Mouse (Mus musculus) C2C12 (cell line): Measurements from ENCODE around the gene Rbm20. TPM values are rescaled to one million over a fixed set of nuclear protein-coding genes. Genes with fewer than 3 reads are reported as not detected.

Experiments used
- H3K27me3 ChIP-seq: one replicate; pipeline ENCODE4 v1.6.1; 2011; ENCODE audit not compliant: control insufficient read depth, insufficient read depth, insufficient read length
- H3K36me3 ChIP-seq: one replicate; pipeline ENCODE4 v1.6.1; 2011; ENCODE audit not compliant: control insufficient read depth, insufficient read depth
- H3K4me3 ChIP-seq: one replicate; pipeline ENCODE4 v1.5.1; 2011; ENCODE audit warnings: mild to moderate bottlenecking, control low read depth; ENCODE audit not compliant: poor library complexity, insufficient read depth, severe bottlenecking
- H3K79me2 ChIP-seq: one replicate; pipeline ENCODE4 v1.6.1; 2011; ENCODE audit not compliant: control insufficient read depth, insufficient read depth
- H3K79me3 ChIP-seq: one replicate; pipeline ENCODE4 v1.6.1; 2011; ENCODE audit warnings: low read depth, control low read depth
- H3ac ChIP-seq: one replicate; pipeline ENCODE3; 2011; ENCODE audit warnings: low read depth; ENCODE audit not compliant: control insufficient read depth, insufficient read length
- CEBPB ChIP-seq: IDR thresholded peaks from one replicate; pipeline ENCODE4 v1.6.1; 2011; ENCODE audit warnings: low read depth, mild to moderate bottlenecking, control low read depth, moderate library complexity
- CTCF ChIP-seq: IDR thresholded peaks from one replicate; pipeline ENCODE4 v1.5.1; 2011; ENCODE audit not compliant: control insufficient read depth, insufficient read depth, insufficient read length
- FOSL1 ChIP-seq: IDR thresholded peaks from one replicate; pipeline ENCODE4 v1.8.0; 2011; ENCODE audit warnings: mild to moderate bottlenecking, low read length; ENCODE audit not compliant: poor library complexity, insufficient read depth, severe bottlenecking
- MAX ChIP-seq: IDR thresholded peaks from one replicate; pipeline ENCODE4 v1.6.1; 2011; ENCODE audit warnings: mild to moderate bottlenecking, control low read depth
- MYOD1 ChIP-seq: IDR thresholded peaks from one replicate; pipeline ENCODE4 v1.6.1; 2011; ENCODE audit warnings: low read depth; ENCODE audit not compliant: control insufficient read depth, insufficient read length
- MYOG ChIP-seq: IDR thresholded peaks from one replicate; pipeline ENCODE4 v1.6.1; 2011; ENCODE audit not compliant: control insufficient read depth, insufficient read length; ENCODE audit errors: extremely low read depth
- USF1 ChIP-seq: IDR thresholded peaks from one replicate; pipeline ENCODE4 v1.6.1; 2011; ENCODE audit warnings: low read depth, mild to moderate bottlenecking, control low read depth, moderate library complexity
- polyA plus RNA-seq: library from polyadenylated mRNA; unstranded; fragments of >200 nt; fragmentation: generic; extraction: Trizol; gene quantifications from one replicate; pipeline ENCODE4 v1.2.1, GENCODE M21; 2012; ENCODE audit warnings: missing spikeins

The Rbm20 gene
- polyA plus RNA-seq, 1 experiment: 23.1 TPM

- TF ChIP-seq USF1 (no peak), MYOG (no peak), MYOD1 (no peak), FOSL1 (no peak)
- Histone ChIP-seq H3K4me3 (no peak overlapping the region), H3K27me3 (no peaks in the 10 kb centered on the region), H3K79me3 (no peaks in the 10 kb centered on the region), H3K79me2 (no peaks in the 10 kb centered on the region), H3K36me3 (no peaks in the 10 kb centered on the region), H3ac (no peak overlapping the region)
These were observed 39.4 kb downstream of the Rbm20 start for GRCm38 (mm10) chr19:53716469-53716868.

GRCm38 (mm10) chr19:53717364-53717763, 40.3 kb downstream of the Rbm20 start:
- no peaks in the 10 kb centered on the region for H3K27me3 ChIP-seq
- H3K79me2 ChIP-seq: no peaks in the 10 kb centered on the region
- H3K79me3 ChIP-seq: no peaks in the 10 kb centered on the region
- H3K36me3 ChIP-seq: no peaks in the 10 kb centered on the region
- H3K4me3 ChIP-seq: no peak overlapping the region
- TF ChIP-seq MAX: no peak
- TF ChIP-seq CTCF: no peak
- no peak for TF ChIP-seq MYOD1
- no peak for TF ChIP-seq FOSL1
- no peak for TF ChIP-seq MYOG
- TF ChIP-seq USF1: no peak
- TF ChIP-seq CEBPB: no peak
- no peak overlapping the region for H3ac ChIP-seq

GRCm38 (mm10) chr19:53722186-53722585, 45.1 kb downstream of the Rbm20 start:
- TF ChIP-seq CEBPB (no peak), MYOD1 (no peak), MYOG (no peak), USF1 (no peak)
- H3K27me3 ChIP-seq: no peaks in the 10 kb centered on the region
- no peaks in the 10 kb centered on the region for H3K36me3 ChIP-seq
- H3K79me3 ChIP-seq: no peaks in the 10 kb centered on the region
- H3K4me3 ChIP-seq: no peak overlapping the region
- H3K79me2 ChIP-seq: no peaks in the 10 kb centered on the region
- no peak overlapping the region for H3ac ChIP-seq

- TF ChIP-seq CTCF (no peak), MAX (no peak), MYOG (no peak), CEBPB (no peak)
- H3K79me2 ChIP-seq: no peaks in the 10 kb centered on the region
- no peak overlapping the region for H3K4me3 ChIP-seq
- no peak overlapping the region for H3ac ChIP-seq
- no peaks in the 10 kb centered on the region for H3K79me3 ChIP-seq
- H3K36me3 ChIP-seq: no peaks in the 10 kb centered on the region
- H3K27me3 ChIP-seq: no peaks in the 10 kb centered on the region
These were observed 46.9 kb downstream of the Rbm20 start for GRCm38 (mm10) chr19:53724053-53724452.

- Histone ChIP-seq H3K36me3 (no peaks in the 10 kb centered on the region), H3K79me3 (no peaks in the 10 kb centered on the region), H3K4me3 (no peak overlapping the region), H3K27me3 (no peaks in the 10 kb centered on the region), H3K79me2 (no peaks in the 10 kb centered on the region), H3ac (no peak overlapping the region)
- TF ChIP-seq USF1 (no peak), FOSL1 (no peak), MAX (no peak), CEBPB (no peak), MYOG (no peak), CTCF (no peak), MYOD1 (no peak)
These were observed 49.2 kb downstream of the Rbm20 start for GRCm38 (mm10) chr19:53726340-53726739.

- Histone ChIP-seq H3ac (no peak overlapping the region), H3K79me3 (no peaks in the 10 kb centered on the region), H3K4me3 (no peak overlapping the region), H3K79me2 (no peaks in the 10 kb centered on the region), H3K27me3 (no peaks in the 10 kb centered on the region), H3K36me3 (no peaks in the 10 kb centered on the region)
- no peak for TF ChIP-seq CTCF
- TF ChIP-seq CEBPB: no peak
- TF ChIP-seq MYOD1: no peak
- TF ChIP-seq FOSL1: no peak
- no peak for TF ChIP-seq MAX
- TF ChIP-seq USF1: no peak
- no peak for TF ChIP-seq MYOG
These were observed 49.6 kb downstream of the Rbm20 start for GRCm38 (mm10) chr19:53726755-53727154.
